Mouse (Mus musculus): ENCODE measurements at regions not wholly inside any gene's neighbourhood (a gene's known extent, or its start where the extent isn't known, plus 50 kb on each side); places are given as distances from the start of the nearest gene placed in this dataset.
A peak's percentile ranks its signal among the peaks of the same experiment; 100 is the strongest.

DNA sequence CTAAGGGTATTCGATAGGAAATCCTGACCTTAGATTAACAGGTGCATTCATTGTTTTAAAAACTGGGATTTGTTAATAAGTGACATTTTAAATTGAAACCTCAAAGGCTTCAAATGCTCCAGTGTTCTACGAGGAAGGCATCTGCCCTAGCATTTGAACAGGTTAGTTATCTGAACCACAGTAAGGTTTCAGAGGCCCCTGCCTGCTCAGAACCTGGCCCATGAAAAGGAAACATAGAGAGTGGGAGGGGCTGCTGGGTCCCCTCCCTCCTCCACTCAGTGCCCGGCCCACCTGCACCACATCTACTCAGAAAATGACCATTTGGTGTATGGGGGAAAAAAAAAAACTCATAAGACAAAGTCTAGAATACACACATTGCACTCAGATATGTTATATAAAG lies 220.4 kb downstream of the Mef2c start:
- Histone ChIP-seq H3K4me1 (replicated peaks; ENCODE audit: control insufficient read depth in 2 of 2, insufficient read depth in 2 of 2, low read length in 1 of 2) (no peaks in the 10 kb centered on the region), H3K36me3 (replicated peaks; ENCODE audit: control insufficient read depth, insufficient read depth, low read depth) (no peaks in the 10 kb centered on the region), H3K4me2 (ENCODE audit: low read depth) (no peak overlapping the region), H3K27ac (no peak overlapping the region), H3K9me3 (ENCODE audit: control insufficient read depth, low read length) (no peaks in the 10 kb centered on the region), H3K9ac (replicated peaks) (no peak overlapping the region), H3K4me3 (ENCODE audit: insufficient read depth in 1 of 2, low read depth in 2 of 2, low read length in 2 of 2) (no peak overlapping the region), H3K27me3 (ENCODE audit: control insufficient read depth, insufficient read depth, low read length) (peaks cover 94% of the 10 kb centered on the region)
- ATAC-seq (ENCODE audit: insufficient read depth) (no peak), DNase-seq (ENCODE audit: low read depth in 3 of 3, low spot score in 3 of 3) (no peak)
- TF ChIP-seq CTCF (IDR thresholded peaks at IDR 0.05; ENCODE audit: low read depth) = no peak
- no peak for TF ChIP-seq EP300 (IDR thresholded peaks at IDR 0.05; ENCODE audit: low read depth)
- whole genome bisulfite sequencing (ENCODE audit: insufficient replicate concordance) = 23% methylated on average over 3 of the region's 3 CpGs

DNA sequence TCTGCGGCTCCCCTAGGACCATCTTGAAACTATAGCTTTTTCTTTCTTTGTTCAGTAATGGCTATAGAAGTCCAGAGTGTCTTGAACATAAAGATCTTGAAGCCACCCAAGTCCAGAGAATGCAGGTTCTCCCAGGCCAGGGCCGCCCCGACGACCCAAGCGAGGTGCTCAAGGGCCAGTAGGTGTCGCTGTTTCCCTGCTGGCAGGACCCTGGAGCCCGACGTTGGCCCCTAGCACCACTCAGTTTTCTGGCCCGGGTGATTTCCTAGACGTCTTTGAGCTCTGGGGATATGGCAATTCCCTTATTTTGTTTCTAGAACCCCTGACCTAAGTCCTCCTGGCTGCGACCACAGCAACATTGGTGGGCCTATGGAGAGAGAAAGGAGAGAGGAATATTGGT lies 221.2 kb downstream of the Mef2c start:
- DNase-seq (ENCODE audit: low read depth in 3 of 3, low spot score in 3 of 3) (peak in 2 of 3 experiments; percentile 7 to 31), ATAC-seq (ENCODE audit: insufficient read depth) (no peak)
- H3K9ac ChIP-seq (replicated peaks) = no peak overlapping the region
- H3K4me2 ChIP-seq (ENCODE audit: low read depth) = no peak overlapping the region
- no peaks in the 10 kb centered on the region for H3K9me3 ChIP-seq (ENCODE audit: control insufficient read depth, low read length)
- H3K4me1 ChIP-seq (replicated peaks; ENCODE audit: control insufficient read depth in 2 of 2, insufficient read depth in 2 of 2, low read length in 1 of 2) = no peaks in the 10 kb centered on the region
- TF ChIP-seq CTCF (IDR thresholded peaks at IDR 0.05; ENCODE audit: low read depth) (peak; percentile 85), EP300 (IDR thresholded peaks at IDR 0.05; ENCODE audit: low read depth) (no peak)
- WGBS (ENCODE audit: insufficient replicate concordance) = 2% methylated on average over 11 of the region's 11 CpGs
- H3K36me3 ChIP-seq (replicated peaks; ENCODE audit: control insufficient read depth, insufficient read depth, low read depth) = no peaks in the 10 kb centered on the region
- H3K27me3 ChIP-seq (ENCODE audit: control insufficient read depth, insufficient read depth, low read length) = peaks cover 93% of the 10 kb centered on the region
- no peak overlapping the region for H3K27ac ChIP-seq
- H3K4me3 ChIP-seq (ENCODE audit: insufficient read depth in 1 of 2, low read depth in 2 of 2, low read length in 2 of 2) = no peak overlapping the region

DNA sequence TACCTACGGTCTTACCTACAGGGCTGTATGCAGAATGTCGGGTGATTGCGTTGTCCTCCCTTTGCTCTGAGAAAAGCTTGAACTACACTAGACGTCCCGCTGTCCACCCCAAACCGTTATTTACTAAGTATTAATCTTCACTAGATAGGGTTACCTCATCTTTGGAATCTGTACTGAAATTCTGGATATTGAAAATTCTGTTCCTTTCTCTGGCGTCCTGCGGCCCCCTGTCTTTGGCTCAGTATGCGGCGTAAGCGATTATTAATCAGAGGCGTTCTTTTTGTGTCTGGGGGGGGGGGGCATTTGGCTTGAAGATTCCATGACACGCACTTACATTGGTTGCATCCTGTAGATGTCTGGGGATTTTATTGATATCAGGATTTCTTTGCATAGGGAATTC lies 222.0 kb downstream of the Mef2c start:
- ATAC-seq (ENCODE audit: insufficient read depth) (no peak), DNase-seq (ENCODE audit: low read depth in 3 of 3, low spot score in 3 of 3) (no peak)
- H3K27me3 ChIP-seq (ENCODE audit: control insufficient read depth, insufficient read depth, low read length) = peaks cover 95% of the 10 kb centered on the region
- no peaks in the 10 kb centered on the region for H3K9me3 ChIP-seq (ENCODE audit: control insufficient read depth, low read length)
- H3K27ac ChIP-seq = no peak overlapping the region
- H3K4me1 ChIP-seq (replicated peaks; ENCODE audit: control insufficient read depth in 2 of 2, insufficient read depth in 2 of 2, low read length in 1 of 2) = no peaks in the 10 kb centered on the region
- H3K36me3 ChIP-seq (replicated peaks; ENCODE audit: control insufficient read depth, insufficient read depth, low read depth) = no peaks in the 10 kb centered on the region
- 6% methylated on average over 13 of the region's 13 CpGs for WGBS (ENCODE audit: insufficient replicate concordance)
- H3K4me3 ChIP-seq (ENCODE audit: insufficient read depth in 1 of 2, low read depth in 2 of 2, low read length in 2 of 2) = no peak overlapping the region
- no peak overlapping the region for H3K9ac ChIP-seq (replicated peaks)
- no peak overlapping the region for H3K4me2 ChIP-seq (ENCODE audit: low read depth)
- TF ChIP-seq CTCF (IDR thresholded peaks at IDR 0.05; ENCODE audit: low read depth) (no peak), EP300 (IDR thresholded peaks at IDR 0.05; ENCODE audit: low read depth) (no peak)

DNA sequence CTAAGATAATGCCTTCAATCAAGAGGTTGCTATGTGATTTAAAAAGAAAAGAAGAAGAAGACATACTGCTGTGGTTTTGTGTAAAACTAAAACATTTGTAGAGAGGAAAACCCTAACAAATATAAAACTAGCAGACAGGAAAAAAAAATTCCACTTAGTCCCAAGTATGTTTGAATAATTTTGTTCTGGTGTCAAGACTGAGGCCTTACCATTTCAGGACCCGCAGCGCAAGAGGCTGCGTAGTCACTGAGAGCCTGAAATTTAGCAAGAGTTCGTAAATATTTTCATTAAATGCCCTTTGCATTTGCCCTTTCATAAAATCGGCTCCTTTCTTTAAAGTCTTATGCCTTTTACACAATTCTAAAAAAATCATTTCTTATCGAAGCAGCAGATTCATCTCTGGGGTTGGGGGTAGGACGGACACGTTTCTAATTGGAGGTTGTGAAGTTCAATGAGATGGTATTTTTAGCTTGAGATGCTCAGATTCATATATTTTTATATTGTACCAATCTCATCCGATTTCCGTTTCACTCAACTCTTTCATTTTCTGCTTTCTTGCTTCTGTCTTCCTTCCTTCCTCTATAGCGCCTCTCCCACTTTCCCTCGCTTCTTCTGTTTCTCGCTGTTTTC lies 222.6 kb downstream of the Mef2c start:
- no peak for ATAC-seq (ENCODE audit: insufficient read depth)
- WGBS (ENCODE audit: insufficient replicate concordance) = 5% methylated on average over 13 of the region's 13 CpGs
- Histone ChIP-seq H3K9me3 (ENCODE audit: control insufficient read depth, low read length) (no peaks in the 10 kb centered on the region), H3K27ac (no peak overlapping the region), H3K4me2 (ENCODE audit: low read depth) (no peak overlapping the region), H3K27me3 (ENCODE audit: control insufficient read depth, insufficient read depth, low read length) (peaks cover 95% of the 10 kb centered on the region), H3K9ac (replicated peaks) (no peak overlapping the region), H3K36me3 (replicated peaks; ENCODE audit: control insufficient read depth, insufficient read depth, low read depth) (no peaks in the 10 kb centered on the region), H3K4me3 (ENCODE audit: insufficient read depth in 1 of 2, low read depth in 2 of 2, low read length in 2 of 2) (no peak overlapping the region), H3K4me1 (replicated peaks; ENCODE audit: control insufficient read depth in 2 of 2, insufficient read depth in 2 of 2, low read length in 1 of 2) (no peaks in the 10 kb centered on the region)
- DNase-seq (ENCODE audit: low read depth in 3 of 3, low spot score in 3 of 3) = no peak
- TF ChIP-seq CTCF (IDR thresholded peaks at IDR 0.05; ENCODE audit: low read depth) = no peak
- TF ChIP-seq EP300 (IDR thresholded peaks at IDR 0.05; ENCODE audit: low read depth) = no peak

DNA sequence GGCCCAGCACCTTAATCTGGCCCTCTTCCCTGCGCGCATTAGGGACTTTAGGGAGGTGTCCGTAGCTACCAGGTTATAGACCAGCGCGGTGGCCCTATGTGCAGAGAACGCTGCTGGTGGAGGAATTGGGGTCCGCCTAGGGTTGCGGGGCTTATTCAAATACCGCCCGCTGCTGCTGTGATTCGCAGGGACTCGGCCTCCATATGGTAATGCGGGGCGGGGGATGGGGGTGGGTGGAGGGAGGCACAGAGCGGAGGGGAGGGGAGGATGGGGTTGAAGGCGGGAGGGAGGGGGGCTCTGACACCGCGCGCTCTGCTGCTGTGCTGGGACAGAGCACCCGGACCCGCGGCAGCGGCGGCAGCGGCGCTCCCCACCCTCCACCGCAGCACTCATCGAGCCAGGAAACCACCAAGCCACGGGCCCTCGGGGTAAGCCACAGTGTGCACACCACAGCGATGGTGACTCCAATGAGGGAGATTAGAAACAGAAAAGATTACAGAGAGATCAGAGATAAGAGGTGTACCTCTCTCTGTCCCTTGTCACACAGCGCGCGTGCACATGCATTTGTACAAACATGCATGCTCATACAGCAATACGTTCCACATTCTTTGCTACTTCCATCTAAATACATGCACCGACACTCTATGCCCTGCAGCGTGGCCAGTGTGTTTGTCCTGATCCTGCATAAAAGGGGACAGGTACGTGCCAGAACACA lies 223.4 kb downstream of the Mef2c start:
- TF ChIP-seq EP300 (IDR thresholded peaks at IDR 0.05; ENCODE audit: low read depth) = no peak
- no peak for TF ChIP-seq CTCF (IDR thresholded peaks at IDR 0.05; ENCODE audit: low read depth)
- ATAC-seq (ENCODE audit: insufficient read depth) (no peak), DNase-seq (ENCODE audit: low read depth in 3 of 3, low spot score in 3 of 3) (no peak)
- Histone ChIP-seq H3K36me3 (replicated peaks; ENCODE audit: control insufficient read depth, insufficient read depth, low read depth) (no peaks in the 10 kb centered on the region), H3K4me1 (replicated peaks; ENCODE audit: control insufficient read depth in 2 of 2, insufficient read depth in 2 of 2, low read length in 1 of 2) (no peaks in the 10 kb centered on the region), H3K4me2 (ENCODE audit: low read depth) (no peak overlapping the region), H3K4me3 (ENCODE audit: insufficient read depth in 1 of 2, low read depth in 2 of 2, low read length in 2 of 2) (no peak overlapping the region), H3K9me3 (ENCODE audit: control insufficient read depth, low read length) (no peaks in the 10 kb centered on the region), H3K9ac (replicated peaks) (no peak overlapping the region), H3K27ac (no peak overlapping the region), H3K27me3 (ENCODE audit: control insufficient read depth, insufficient read depth, low read length) (peaks cover 95% of the 10 kb centered on the region)
- 1% methylated on average over 37 of the region's 38 CpGs for WGBS (ENCODE audit: insufficient replicate concordance)

Data from liver, embryonic 14.5 days (tissue).